Comparison of ENCODE assay signal across 12 mouse cellular contexts in the genomic region with DNA sequence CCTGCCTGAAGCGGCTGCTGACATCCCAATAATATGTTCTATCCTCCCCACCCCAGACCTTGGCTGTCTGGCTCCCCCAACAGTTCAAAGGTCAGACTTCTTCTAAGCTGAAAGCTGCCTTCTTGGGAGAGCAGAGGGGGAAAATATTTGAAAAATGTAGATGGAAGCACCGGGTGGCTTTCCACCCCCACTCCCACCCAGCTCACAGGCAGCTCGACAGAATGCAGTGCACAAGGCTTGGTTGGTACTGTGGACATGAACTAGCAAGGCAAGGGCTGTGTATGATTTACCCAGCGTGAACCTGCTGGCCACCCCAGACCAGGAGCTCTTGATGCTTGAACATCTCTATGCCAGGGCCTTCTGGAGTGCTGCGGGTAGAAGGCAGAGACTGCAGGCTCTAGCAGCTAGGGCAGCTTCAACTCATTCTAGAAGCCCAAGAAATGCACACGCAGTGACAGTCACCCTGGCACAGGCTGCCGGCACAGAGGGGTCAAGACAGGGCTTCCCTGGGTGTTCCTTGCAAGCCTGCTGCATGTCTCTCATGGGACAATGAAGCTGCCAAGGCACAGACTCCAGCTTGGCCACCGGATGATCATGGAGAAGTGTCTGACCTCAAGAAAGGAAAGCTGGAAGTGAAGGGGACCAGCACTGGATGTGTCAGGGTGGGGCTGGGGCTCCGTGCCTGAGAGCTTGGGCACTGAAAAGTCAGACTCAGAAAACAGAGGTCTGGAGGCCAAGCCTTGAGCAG. TPM values are rescaled to one million over a fixed set of nuclear protein-coding genes. Genes with fewer than 3 reads are reported as not detected.
DNase-seq lines count a peak whose midpoint lies in the region; ATAC-seq lines count a peak whose summit lies in the region.
"Had no signal": no experiment of that assay in that cellular context is flagged by ENCODE, and none has a peak within 500 bp of the region (broad histone marks: within the 10 kb centered on the region; RNA-seq: fewer than 3 reads in every experiment).

No protein-coding gene starts in this region.

- H3K27me3 ChIP-seq in lung, embryonic 15.5 days: no peaks in the 10 kb centered on the region
- no peaks in the 10 kb centered on the region for H3K27me3 ChIP-seq in intestine, embryonic 14.5 days (replicated peaks; ENCODE audit: control insufficient read depth, insufficient read depth, low read length)
- no peaks in the 10 kb centered on the region for H3K27me3 ChIP-seq in kidney, embryonic 16.5 days (ENCODE audit: insufficient read depth, low read length)
- H3K27me3 ChIP-seq in stomach, embryonic 14.5 days (ENCODE audit: control insufficient read depth, insufficient read depth, low read length): no peaks in the 10 kb centered on the region
- no peaks in the 10 kb centered on the region for H3K27me3 ChIP-seq in liver, embryonic 11.5 days (replicated peaks; ENCODE audit: control insufficient read depth, insufficient read depth, low read length)
- H3K27me3 ChIP-seq: forebrain, embryonic 13.5 days; neural tube, embryonic 13.5 days had no signal

- H3K4me1 ChIP-seq in lung, embryonic 15.5 days: peaks cover 79% of the 10 kb centered on the region
- peaks cover 81% of the 10 kb centered on the region for H3K4me1 ChIP-seq in intestine, embryonic 14.5 days (replicated peaks; ENCODE audit: control insufficient read depth, insufficient read depth, low read length)
- H3K4me1 ChIP-seq in kidney, embryonic 16.5 days (ENCODE audit: insufficient read depth, low read length): peaks cover 94% of the 10 kb centered on the region
- peaks cover 81% of the 10 kb centered on the region for H3K4me1 ChIP-seq in stomach, embryonic 14.5 days (ENCODE audit: control insufficient read depth, insufficient read depth, low read length)
- peaks cover 28% of the 10 kb centered on the region for H3K4me1 ChIP-seq in liver, embryonic 11.5 days (replicated peaks; ENCODE audit: control insufficient read depth, insufficient read depth, low read length)

- no peak for DNase-seq in lung, postnatal 25 days (ENCODE audit: low spot score)
- DNase-seq in intestine, embryonic 14.5 days (ENCODE audit: low spot score): no peak
- no peak for DNase-seq in liver, embryonic 11.5 days (ENCODE audit: low spot score)
- no peak for DNase-seq in spleen, postnatal 14 days (ENCODE audit: low spot score in 2 of 2)
- no peak for DNase-seq in natural killer cell, adult 2 months (ENCODE audit: low spot score in 2 of 2)
- DNase-seq: cerebellum, postnatal 36 days had no signal

- H3K4me3 ChIP-seq in lung, embryonic 15.5 days: no peak overlapping the region
- no peak overlapping the region for H3K4me3 ChIP-seq in intestine, embryonic 14.5 days (ENCODE audit: low read depth, low read length)
- H3K4me3 ChIP-seq in kidney, embryonic 16.5 days (ENCODE audit: low read length): no peak overlapping the region
- no peak overlapping the region for H3K4me3 ChIP-seq in stomach, embryonic 14.5 days (ENCODE audit: low read depth, low read length)
- no peak overlapping the region for H3K4me3 ChIP-seq in liver, embryonic 11.5 days (ENCODE audit: low read depth, low read length)
- H3K4me3 ChIP-seq: forebrain, embryonic 13.5 days; neural tube, embryonic 13.5 days had no signal

- no peaks in the 10 kb centered on the region for H3K9me3 ChIP-seq in lung, embryonic 15.5 days
- no peaks in the 10 kb centered on the region for H3K9me3 ChIP-seq in intestine, embryonic 14.5 days (ENCODE audit: control insufficient read depth, low read length)
- no peaks in the 10 kb centered on the region for H3K9me3 ChIP-seq in kidney, embryonic 16.5 days (ENCODE audit: low read length)
- no peaks in the 10 kb centered on the region for H3K9me3 ChIP-seq in stomach, embryonic 14.5 days (ENCODE audit: control insufficient read depth, low read depth, low read length)
- H3K9me3 ChIP-seq in liver, embryonic 11.5 days (ENCODE audit: control insufficient read depth, low read length): no peaks in the 10 kb centered on the region
- H3K9me3 ChIP-seq: forebrain, embryonic 13.5 days; neural tube, embryonic 13.5 days had no signal

- H3K36me3 ChIP-seq in lung, embryonic 15.5 days: no peaks in the 10 kb centered on the region
- H3K36me3 ChIP-seq in intestine, embryonic 14.5 days (ENCODE audit: control insufficient read depth, insufficient read depth, low read length): no peaks in the 10 kb centered on the region
- H3K36me3 ChIP-seq in kidney, embryonic 16.5 days (ENCODE audit: insufficient read depth, low read length): no peaks in the 10 kb centered on the region
- H3K36me3 ChIP-seq in stomach, embryonic 14.5 days (ENCODE audit: control insufficient read depth, insufficient read depth, low read length): no peaks in the 10 kb centered on the region
- no peaks in the 10 kb centered on the region for H3K36me3 ChIP-seq in liver, embryonic 11.5 days (ENCODE audit: control insufficient read depth, insufficient read depth, low read length)
- H3K36me3 ChIP-seq: neural tube, embryonic 13.5 days had no signal

- 41% methylated on average over 9 of the region's 9 CpGs for WGBS in lung, embryonic 15.5 days
- 36% methylated on average over 9 of the region's 9 CpGs for WGBS in intestine, embryonic 14.5 days
- 50% methylated on average over 9 of the region's 9 CpGs for WGBS in kidney, embryonic 16.5 days
- 36% methylated on average over 9 of the region's 9 CpGs for WGBS in stomach, embryonic 14.5 days
- 65% methylated on average over 9 of the region's 9 CpGs for WGBS in liver, embryonic 11.5 days

- H3K4me2 ChIP-seq in lung, embryonic 15.5 days: 0 out of 2 replicates have a peak overlapping the region, but pooled peaks have one; percentile 0
- no peak overlapping the region for H3K4me2 ChIP-seq in intestine, embryonic 14.5 days (ENCODE audit: low read length)
- H3K4me2 ChIP-seq in kidney, embryonic 16.5 days (replicated peaks; ENCODE audit: low read depth, low read length): no peak overlapping the region
- no peak overlapping the region for H3K4me2 ChIP-seq in stomach, embryonic 14.5 days (replicated peaks; ENCODE audit: low read depth, low read length)
- H3K4me2 ChIP-seq in liver, embryonic 11.5 days: no peak overlapping the region
- H3K4me2 ChIP-seq: forebrain, embryonic 13.5 days; neural tube, embryonic 13.5 days had no signal

- no peak overlapping the region for H3K9ac ChIP-seq in lung, embryonic 15.5 days
- H3K9ac ChIP-seq in intestine, embryonic 14.5 days (ENCODE audit: low read length): peak overlapping the region; percentile 21
- H3K9ac ChIP-seq in kidney, embryonic 16.5 days (replicated peaks; ENCODE audit: low read length): peak overlapping the region; percentile 9; the same call in 1 of the 2 replicates
- no peak overlapping the region for H3K9ac ChIP-seq in stomach, embryonic 14.5 days (replicated peaks; ENCODE audit: low read depth, low read length)
- H3K9ac ChIP-seq in liver, embryonic 11.5 days (ENCODE audit: low read depth, low read length): no peak overlapping the region
- H3K9ac ChIP-seq: forebrain, embryonic 13.5 days; neural tube, embryonic 13.5 days had no signal

- peak overlapping the region; percentile 62 for H3K27ac ChIP-seq in lung, embryonic 15.5 days
- peak overlapping the region; percentile 89 for H3K27ac ChIP-seq in intestine, embryonic 14.5 days (ENCODE audit: low read depth)
- peak overlapping the region; percentile 95 for H3K27ac ChIP-seq in kidney, embryonic 16.5 days (ENCODE audit: low read length)
- peak overlapping the region; percentile 72; the same call in 1 of the 2 replicates for H3K27ac ChIP-seq in stomach, embryonic 14.5 days (ENCODE audit: low read length)
- H3K27ac ChIP-seq in liver, embryonic 11.5 days (ENCODE audit: low read depth, low read length): no peak overlapping the region
- H3K27ac ChIP-seq: forebrain, embryonic 13.5 days; neural tube, embryonic 13.5 days had no signal

- no peak for ATAC-seq in lung, embryonic 15.5 days (ENCODE audit: borderline replicate concordance, extremely low read depth, low FRiP score, low TSS enrichment)
- no peak for ATAC-seq in intestine, embryonic 14.5 days (replicated peaks; ENCODE audit: low FRiP score, low TSS enrichment, low read depth)
- peak; percentile 29; the same call in 1 of the 2 replicates for ATAC-seq in kidney, embryonic 16.5 days (ENCODE audit: low FRiP score, low TSS enrichment)
- no peak for ATAC-seq in stomach, embryonic 14.5 days (ENCODE audit: insufficient number of reproducible peaks, insufficient read depth, low FRiP score, low read depth)
- no peak for ATAC-seq in liver, embryonic 11.5 days (replicated peaks; ENCODE audit: low FRiP score)
- ATAC-seq: activated CD4-positive, CD25-positive, alpha-beta regulatory T cell, adult 4 months; forebrain, embryonic 13.5 days had no signal

RNA-seq across cellular contexts. Expression of a gene that starts 15.1 kb away (rescaled TPM):
- polyA plus RNA-seq in lung, embryonic 15.5 days (2015; fragmentation: Nextera tagmentation; extraction: Ambion mirVana): 13.3 and 13.6 TPM in 2 replicates
- 13.7 and 14.7 TPM in 2 replicates for polyA plus RNA-seq in intestine, embryonic 14.5 days (2014; fragmentation: Nextera tagmentation; extraction: Ambion mirVana)
- 15.5 and 16.2 TPM in 2 replicates for polyA plus RNA-seq in kidney, embryonic 16.5 days (2015; fragmentation: Nextera tagmentation; extraction: Ambion mirVana)
- 12.5 and 14.3 TPM in 2 replicates for polyA plus RNA-seq in stomach, embryonic 14.5 days (2014; fragmentation: Nextera tagmentation; extraction: Ambion mirVana)
- polyA plus RNA-seq in liver, embryonic 11.5 days (2014; fragmentation: Nextera tagmentation; extraction: Ambion mirVana): 4.0 and 4.4 TPM in 2 replicates
- polyA plus RNA-seq: activated CD4-positive, CD25-positive, alpha-beta regulatory T cell, adult 4 months had no signal

Comparison
In these comparisons a context has a peak if more than half of its experiments do, and no peak if none do; other contexts are left out.
1. H3K9ac ChIP-seq: peak in intestine, embryonic 14.5 days (single experiment) and kidney, embryonic 16.5 days (single experiment); none in lung, embryonic 15.5 days (single experiment), stomach, embryonic 14.5 days (single experiment) and liver, embryonic 11.5 days (single experiment).